Mouse (Mus musculus) midbrain, embryonic 14.5 days (tissue): ENCODE results near the gene Ankrd31. TPM values are rescaled to one million over a fixed set of nuclear protein-coding genes. Genes with fewer than 3 reads are reported as not detected.
"Not testable (repeated sequence)": the region's sequence is repeated elsewhere in the genome, so short reads cannot be mapped to it uniquely, and the experiment has no call there.

Experiments used
- ATAC-seq: fragments of 200-750 bp; cut with Nextera tagmentation; 2 replicates; pipeline ENCODE4 v1.8.0; 2017; ENCODE audit warnings: moderate number of reproducible peaks, moderate library complexity; ENCODE audit not compliant: low FRiP score, low TSS enrichment
- DNase-seq: peaks from one replicate; pipeline ENCODE4 v3.0.0-alpha.2; 2015
- H3K27ac ChIP-seq: fragments of 300-500 bp; sonication (generic); replicated peaks from 2 replicates; pipeline ENCODE4 v1.5.1; 2014; ENCODE audit warnings: mild to moderate bottlenecking, low read depth, low read length, moderate library complexity
- H3K27me3 ChIP-seq: fragments of 300-500 bp; sonication (generic); 2 replicates; pipeline ENCODE4 v1.6.1; 2014; ENCODE audit warnings: low read length, control low read depth, mixed read lengths; ENCODE audit not compliant: control insufficient read depth, insufficient read depth
- H3K36me3 ChIP-seq: fragments of 300-500 bp; sonication (generic); 2 replicates; pipeline ENCODE4 v1.6.1; 2014; ENCODE audit warnings: low read length, control low read depth; ENCODE audit not compliant: control insufficient read depth, insufficient read depth
- H3K4me1 ChIP-seq: fragments of 300-500 bp; sonication (generic); 2 replicates; pipeline ENCODE4 v1.6.1; 2014; ENCODE audit warnings: mild to moderate bottlenecking, antibody characterized with exemption, low read length, control low read depth; ENCODE audit not compliant: control insufficient read depth, insufficient read depth
- H3K4me2 ChIP-seq: fragments of 300-500 bp; sonication (generic); 2 replicates; pipeline ENCODE4 v1.6.1; 2014; ENCODE audit warnings: mild to moderate bottlenecking, low read length, moderate library complexity
- H3K4me3 ChIP-seq: fragments of 300-500 bp; sonication (generic); replicated peaks from 2 replicates; pipeline ENCODE4 v1.5.1; 2014; ENCODE audit warnings: low read depth, low read length
- H3K9ac ChIP-seq: fragments of 300-500 bp; sonication (generic); replicated peaks from 2 replicates; pipeline ENCODE4 v1.6.1; 2014; ENCODE audit warnings: mild to moderate bottlenecking, low read length, moderate library complexity
- H3K9me3 ChIP-seq: fragments of 300-500 bp; sonication (generic); 2 replicates; pipeline ENCODE4 v1.6.1; 2016; ENCODE audit warnings: low read length, control low read depth, mixed read lengths; ENCODE audit not compliant: control insufficient read depth
- WGBS: fragments of 180-500 bp; shearing (Covaris S2); extraction: QIAGEN DNeasy Blood & Tissue Kit; methylation state at CpG from one replicate; pipeline ENCODE4 v1.1.7; 2014; 5-methylcytosine and 5-hydroxymethylcytosine counted together
- polyA plus RNA-seq: library from polyadenylated mRNA; unstranded; fragments of >200 nt; fragmentation: Nextera tagmentation; extraction: Ambion mirVana; gene quantifications from 2 replicates; pipeline ENCODE4 v1.2.1, GENCODE M21; 2014

The Ankrd31 gene
- polyA plus RNA-seq, 1 experiment from 2014 or later: 0.07 TPM

DNA sequence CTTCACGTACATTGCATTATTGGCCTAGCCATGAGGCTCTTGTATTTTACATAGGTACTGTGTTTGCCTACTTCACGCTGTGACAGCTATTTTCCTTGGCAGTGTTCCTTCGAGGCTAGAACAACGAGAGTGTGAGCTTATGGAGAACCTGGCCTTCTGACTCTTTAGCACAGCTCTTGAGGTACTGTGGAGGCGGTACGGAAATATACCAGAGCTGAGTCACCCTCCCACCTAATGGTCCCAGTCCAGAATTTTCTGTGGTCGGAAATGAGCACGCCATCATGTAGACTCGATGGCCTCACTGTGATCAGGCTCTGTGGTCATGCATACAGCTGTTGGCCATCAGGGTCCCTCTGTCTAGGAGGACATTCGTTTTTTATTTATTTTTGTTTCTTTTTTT lies 191.6 kb downstream of the Ankrd31 start:
- 93% methylated on average over 10 of the region's 10 CpGs for WGBS
- no peak for DNase-seq
- ATAC-seq: no peak
- no peaks in the 10 kb centered on the region for H3K27me3 ChIP-seq
- H3K9ac ChIP-seq: no peak overlapping the region
- no peaks in the 10 kb centered on the region for H3K9me3 ChIP-seq
- H3K4me1 ChIP-seq: 0 out of 2 replicates have a peak, but pooled peaks cover 5% of the 10 kb centered on the region
- no peak overlapping the region for H3K27ac ChIP-seq
- no peak overlapping the region for H3K4me3 ChIP-seq
- H3K4me2 ChIP-seq: no peak overlapping the region
- H3K36me3 ChIP-seq: no peaks in the 10 kb centered on the region

DNA sequence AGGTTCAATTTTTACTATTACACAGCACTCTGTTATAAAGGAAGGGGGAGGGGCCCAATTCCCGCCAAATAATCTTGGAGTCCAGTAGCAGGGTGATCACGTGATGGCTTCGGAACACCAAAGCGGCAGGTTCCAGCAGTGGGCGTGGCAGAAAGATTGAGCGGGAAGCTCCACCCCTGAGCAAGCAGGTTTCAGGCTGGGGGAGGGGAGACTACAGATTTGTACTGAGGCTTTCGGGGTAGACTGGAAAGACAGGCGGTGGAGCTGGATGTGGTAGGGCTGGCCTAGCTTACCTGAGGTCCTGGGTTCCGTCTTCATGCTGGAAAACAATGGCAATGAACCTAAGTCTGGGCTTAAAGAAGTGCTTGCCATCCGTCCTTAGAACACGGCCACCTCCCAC lies 193.4 kb downstream of the Ankrd31 start:
- not testable (repeated sequence) for H3K4me1 ChIP-seq, ATAC-seq, H3K9ac ChIP-seq, H3K27me3 ChIP-seq, H3K4me3 ChIP-seq, H3K9me3 ChIP-seq, H3K36me3 ChIP-seq, H3K4me2 ChIP-seq, H3K27ac ChIP-seq, DNase-seq
- 85% methylated on average over 11 of the region's 11 CpGs for WGBS

GRCm38 (mm10) chr13:96943571-96943970 lies 195.5 kb downstream of the Ankrd31 start:
- ATAC-seq: no peak
- no peak overlapping the region for H3K9ac ChIP-seq

GRCm38 (mm10) chr13:96945748-96946147 lies 197.7 kb downstream of the Ankrd31 start:
- WGBS: 95% methylated on average over 4 of the region's 4 CpGs
- no peak for ATAC-seq

More at GRCm38 (mm10) chr13:96943571-96943970, 195.5 kb downstream of the Ankrd31 start:
- Histone ChIP-seq H3K4me2 (no peak overlapping the region), H3K36me3 (no peaks in the 10 kb centered on the region), H3K27ac (no peak overlapping the region), H3K27me3 (no peaks in the 10 kb centered on the region), H3K4me1 (0 out of 2 replicates have a peak, but pooled peaks cover 5% of the 10 kb centered on the region), H3K4me3 (no peak overlapping the region), H3K9me3 (no peaks in the 10 kb centered on the region)
- WGBS: 46% methylated on average over 3 of the region's 3 CpGs
- peak; percentile 67 for DNase-seq

DNA sequence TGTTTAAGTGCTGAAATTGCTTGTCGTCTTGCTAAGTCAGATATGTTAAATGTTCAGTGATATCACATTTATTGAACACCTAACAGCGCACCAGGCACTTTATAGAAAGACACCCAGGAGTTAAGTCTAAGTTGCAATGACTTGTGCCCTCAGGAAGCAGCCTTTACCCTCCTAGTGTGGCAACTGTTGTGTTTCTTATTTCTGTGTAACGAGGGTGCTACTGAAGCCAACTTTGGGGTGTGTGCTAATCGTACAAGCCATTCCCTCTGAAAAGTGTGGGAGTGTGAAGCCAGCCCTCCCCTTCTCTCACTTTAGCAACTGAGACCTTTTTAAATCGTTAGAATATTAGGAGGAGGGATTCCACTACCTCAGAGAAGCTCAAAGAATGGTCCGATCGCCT lies 199.7 kb downstream of the Ankrd31 start:
- no peaks in the 10 kb centered on the region for H3K27me3 ChIP-seq
- H3K9ac ChIP-seq: no peak overlapping the region
- no peaks in the 10 kb centered on the region for H3K36me3 ChIP-seq
- ATAC-seq (no peak), DNase-seq (no peak)
- H3K4me1 ChIP-seq: 0 out of 2 replicates have a peak, but pooled peaks cover 5% of the 10 kb centered on the region
- 92% methylated on average over 7 of the region's 7 CpGs for WGBS
- no peak overlapping the region for H3K4me2 ChIP-seq
- no peaks in the 10 kb centered on the region for H3K9me3 ChIP-seq
- H3K4me3 ChIP-seq: no peak overlapping the region
- H3K27ac ChIP-seq: no peak overlapping the region

More at GRCm38 (mm10) chr13:96945748-96946147, 197.7 kb downstream of the Ankrd31 start:
- H3K4me3 ChIP-seq: no peak overlapping the region
- H3K27ac ChIP-seq: no peak overlapping the region
- H3K36me3 ChIP-seq: no peaks in the 10 kb centered on the region
- no peaks in the 10 kb centered on the region for H3K27me3 ChIP-seq
- no peak for DNase-seq
- H3K9ac ChIP-seq: no peak overlapping the region
- no peak overlapping the region for H3K4me2 ChIP-seq
- H3K4me1 ChIP-seq: 0 out of 2 replicates have a peak, but pooled peaks cover 5% of the 10 kb centered on the region
- no peaks in the 10 kb centered on the region for H3K9me3 ChIP-seq

GRCm38 (mm10) chr13:96951880-96952279 lies 203.8 kb downstream of the Ankrd31 start:
- no peaks in the 10 kb centered on the region for H3K27me3 ChIP-seq
- no peak overlapping the region for H3K27ac ChIP-seq
- H3K4me1 ChIP-seq: no peaks in the 10 kb centered on the region
- H3K9me3 ChIP-seq: no peaks in the 10 kb centered on the region
- ATAC-seq (no peak), DNase-seq (peak; percentile 73)
- 41% methylated on average over 2 of the region's 2 CpGs for WGBS
- no peak overlapping the region for H3K9ac ChIP-seq
- no peaks in the 10 kb centered on the region for H3K36me3 ChIP-seq
- H3K4me2 ChIP-seq: no peak overlapping the region
- H3K4me3 ChIP-seq: no peak overlapping the region

DNA sequence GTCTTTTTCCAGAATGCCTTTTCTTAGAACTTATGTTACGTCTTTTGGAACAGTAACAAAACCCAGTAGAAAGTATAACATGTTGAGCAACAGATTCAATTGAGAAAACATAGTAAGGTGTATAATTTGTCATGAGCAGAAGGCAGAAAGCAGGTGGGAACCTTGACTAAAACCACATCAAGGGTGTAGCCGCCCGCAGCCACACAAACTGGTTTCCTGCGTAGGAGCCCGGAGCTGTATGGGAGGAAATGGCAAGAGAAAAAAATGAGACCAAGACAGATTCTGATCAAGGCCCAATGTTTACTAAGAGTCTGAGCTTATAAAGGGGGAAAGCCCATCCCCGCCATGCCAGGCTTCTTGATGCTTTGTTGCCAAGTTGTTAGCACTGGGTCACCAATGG lies 208.4 kb downstream of the Ankrd31 start:
- DNase-seq (no peak), ATAC-seq (no peak)
- Histone ChIP-seq H3K9me3 (no peaks in the 10 kb centered on the region), H3K9ac (no peak overlapping the region), H3K27ac (no peak overlapping the region), H3K36me3 (no peaks in the 10 kb centered on the region), H3K27me3 (no peaks in the 10 kb centered on the region), H3K4me3 (no peak overlapping the region), H3K4me2 (no peak overlapping the region), H3K4me1 (no peaks in the 10 kb centered on the region)
- WGBS: 94% methylated on average over 6 of the region's 6 CpGs

Other genes with a start within 250 kb of the Ankrd31 start
- 4.3 and 6.7 TPM in 2 replicates for gene Polk, start 205.7 kb upstream of the Ankrd31 start, polyA plus RNA-seq
- gene Col4a3bp, start 205.7 kb upstream of the Ankrd31 start, polyA plus RNA-seq: 9.1 and 9.8 TPM in 2 replicates
- 172 and 226 TPM in 2 replicates for gene Hmgcr, start 77.3 kb upstream of the Ankrd31 start, polyA plus RNA-seq
- gene Gcnt4, start 176.4 kb downstream of the Ankrd31 start, polyA plus RNA-seq: 0.07 and 0.14 TPM in 2 replicates